Mouse (Mus musculus) ovary, postnatal 36 days (tissue): Measurements from ENCODE around the gene Dzip1.

ENCODE experiments used
- DNase-seq: peaks from one replicate; pipeline ENCODE4 v3.0.0; 2022; ENCODE audit warnings: low spot score, mixed read lengths

Dzip1 gene

GRCm38 (mm10) chr14:118868102-118868724, 57.0 kb downstream of the Dzip1 start:
- no peak for DNase-seq

DNA sequence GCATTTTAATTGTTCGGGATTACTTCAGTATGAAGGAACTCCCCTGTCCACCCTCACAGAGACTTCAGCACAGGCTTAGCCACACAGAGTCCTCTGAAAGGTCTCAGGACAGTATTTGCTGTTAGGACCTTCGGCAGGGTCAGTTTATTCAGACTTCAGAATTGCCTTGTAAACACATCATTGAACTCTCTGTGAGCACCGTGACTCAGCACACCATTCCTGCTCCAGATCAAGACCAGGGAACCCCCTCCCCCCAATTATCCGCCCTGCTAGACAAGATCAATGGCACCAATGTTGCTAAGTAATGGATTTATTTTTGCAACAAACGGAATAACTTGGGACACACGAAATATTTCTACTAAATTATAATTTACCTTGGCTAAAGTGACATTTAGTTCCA, 57.9 kb downstream of the Dzip1 start:
- no peak for DNase-seq

GRCm38 (mm10) chr14:118866014-118866811, 59.0 kb downstream of the Dzip1 start:
- no peak for DNase-seq

DNA sequence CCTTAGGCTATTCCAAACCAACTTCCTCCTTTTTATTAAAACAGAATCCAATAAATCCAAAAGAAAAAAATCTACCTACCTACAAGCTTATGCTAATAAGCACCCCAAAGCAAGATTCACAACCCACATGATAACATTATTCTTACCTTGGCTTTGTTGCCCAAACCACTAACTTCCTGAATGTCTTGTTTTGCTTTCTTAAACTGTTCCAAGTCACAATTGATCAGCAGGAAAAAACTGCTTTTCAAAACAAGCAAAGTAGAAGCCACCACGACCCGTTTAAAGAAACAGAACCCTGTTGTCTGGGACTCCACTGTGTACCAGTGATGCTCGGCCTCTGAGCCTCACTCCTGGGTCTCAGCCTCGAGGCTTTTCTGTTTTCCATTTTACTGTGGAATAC, 60.4 kb downstream of the Dzip1 start:
- DNase-seq = no peak

- DNase-seq = no peak
Observed at GRCm38 (mm10) chr14:118862253-118862652, 63.0 kb downstream of the Dzip1 start.

GRCm38 (mm10) chr14:118858318-118858717, 66.9 kb downstream of the Dzip1 start:
- DNase-seq = no peak

DNA sequence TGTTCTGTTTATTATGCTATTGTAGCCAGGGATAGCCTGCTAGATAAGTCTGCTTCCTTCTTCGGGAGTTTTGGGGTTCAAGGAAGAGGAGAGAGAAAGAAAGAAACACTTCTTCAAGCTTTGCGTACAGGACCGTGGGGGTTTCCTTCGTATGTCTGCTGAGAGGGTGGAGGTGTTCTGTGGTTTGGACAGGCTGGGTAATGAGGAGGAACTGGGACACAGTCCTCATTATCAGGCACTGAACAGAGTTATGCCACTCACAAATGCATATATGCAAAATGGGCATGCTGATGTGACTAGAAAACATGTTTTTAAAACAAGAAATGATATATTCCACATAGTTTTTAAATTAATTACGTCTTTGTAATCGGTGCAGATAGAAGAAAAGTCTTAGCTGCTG, 68.7 kb downstream of the Dzip1 start:
- no peak for DNase-seq

- no peak for DNase-seq
Observed at GRCm38 (mm10) chr14:118855141-118855800, 70.0 kb downstream of the Dzip1 start.

DNA sequence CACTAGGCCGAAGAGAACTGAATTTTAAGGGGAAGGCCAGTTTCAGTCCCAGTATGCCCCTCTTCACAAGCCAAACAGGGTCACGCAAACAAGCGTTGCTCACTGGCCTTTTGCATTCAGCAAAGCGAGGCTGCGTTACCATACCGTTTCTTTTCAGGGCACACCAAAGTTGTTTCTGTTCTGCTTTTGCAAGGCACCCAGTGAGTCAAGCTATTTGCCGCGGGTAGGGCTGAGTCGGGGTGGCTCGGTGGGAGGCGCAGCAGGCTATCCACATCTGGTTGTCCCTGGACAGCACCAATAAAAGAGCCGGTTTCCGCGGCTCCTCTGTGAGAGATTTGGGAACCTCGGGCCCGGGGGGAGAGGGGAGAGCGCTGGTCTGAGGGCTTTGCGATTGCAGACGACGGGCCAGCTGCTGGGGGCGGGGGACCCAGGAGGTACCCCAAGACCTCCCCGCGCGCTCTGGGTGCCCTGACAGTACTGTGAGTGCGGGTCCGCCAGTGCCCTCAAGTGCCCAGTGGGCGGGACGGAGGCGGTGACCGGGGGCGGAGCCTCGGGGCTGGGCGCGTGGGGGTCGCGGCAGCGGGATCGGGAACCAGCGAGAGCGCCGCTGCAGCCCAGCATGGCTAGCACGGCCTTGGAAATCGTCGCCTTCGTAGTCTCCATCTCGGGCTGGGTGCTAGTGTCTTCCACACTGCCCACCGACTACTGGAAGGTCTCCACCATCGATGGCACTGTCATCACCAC, 70.7 kb downstream of the Dzip1 start:
- DNase-seq = peak; percentile 68

GRCm38 (mm10) chr14:118851496-118852107, 73.7 kb downstream of the Dzip1 start:
- DNase-seq = no peak

DNA sequence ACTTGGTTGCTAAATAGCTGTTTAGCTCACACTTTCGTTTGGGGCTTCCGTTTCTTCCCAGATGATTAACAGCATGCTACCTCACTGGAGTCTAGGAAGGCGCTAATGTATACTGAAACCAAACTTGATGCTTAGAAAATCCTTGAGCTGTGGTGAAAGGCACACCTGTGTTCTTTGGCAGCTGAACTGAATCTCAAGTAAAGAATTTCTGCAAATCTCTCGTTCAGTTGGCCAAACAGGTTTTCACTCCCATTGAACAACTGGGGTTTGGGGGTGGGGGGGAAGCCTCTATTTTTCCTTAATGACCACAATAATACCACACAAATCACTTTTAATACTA, 74.6 kb downstream of the Dzip1 start:
- no peak for DNase-seq

GRCm38 (mm10) chr14:118850011-118850695, 75.1 kb downstream of the Dzip1 start:
- DNase-seq = no peak

GRCm38 (mm10) chr14:118848171-118848570, 77.1 kb downstream of the Dzip1 start:
- no peak for DNase-seq

DNA sequence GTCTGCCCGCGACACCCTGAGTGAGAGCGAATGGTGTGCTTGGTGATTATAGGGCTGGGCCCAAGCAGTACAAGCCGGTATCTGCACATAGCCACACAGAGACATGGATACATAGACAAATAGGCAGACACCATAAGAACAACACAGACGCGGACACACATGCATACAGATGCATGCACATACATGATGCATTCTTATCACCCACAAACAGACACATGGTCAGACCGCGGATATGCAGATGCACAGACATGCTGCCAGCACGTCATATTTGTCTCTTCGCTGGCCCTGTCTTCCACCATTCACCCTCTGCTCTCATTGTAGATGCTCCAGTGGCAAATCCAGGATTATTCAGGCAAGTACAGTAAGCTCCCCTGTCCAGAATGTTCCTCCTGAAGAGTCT, 78.4 kb downstream of the Dzip1 start:
- no peak for DNase-seq

DNA sequence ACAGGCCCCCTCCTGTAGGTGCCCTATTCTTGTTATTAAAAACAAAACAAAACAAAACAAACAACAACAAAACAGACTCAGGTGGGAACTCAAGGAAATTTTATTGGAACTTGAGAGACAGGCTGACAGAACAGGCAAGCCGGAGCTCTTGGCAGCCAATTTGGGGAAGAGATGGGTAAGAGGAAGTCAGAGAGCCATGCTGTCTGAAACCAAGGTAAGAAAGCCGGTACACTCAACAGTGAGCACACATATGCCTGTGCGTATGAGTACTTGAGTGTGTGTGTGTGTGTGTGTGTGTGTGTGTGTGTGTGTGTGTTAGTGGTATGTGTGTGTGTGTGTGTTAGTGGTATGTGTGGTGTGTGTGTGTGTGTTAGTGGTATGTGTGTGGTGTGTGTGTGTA, 82.9 kb downstream of the Dzip1 start:
- no peak for DNase-seq

DNA sequence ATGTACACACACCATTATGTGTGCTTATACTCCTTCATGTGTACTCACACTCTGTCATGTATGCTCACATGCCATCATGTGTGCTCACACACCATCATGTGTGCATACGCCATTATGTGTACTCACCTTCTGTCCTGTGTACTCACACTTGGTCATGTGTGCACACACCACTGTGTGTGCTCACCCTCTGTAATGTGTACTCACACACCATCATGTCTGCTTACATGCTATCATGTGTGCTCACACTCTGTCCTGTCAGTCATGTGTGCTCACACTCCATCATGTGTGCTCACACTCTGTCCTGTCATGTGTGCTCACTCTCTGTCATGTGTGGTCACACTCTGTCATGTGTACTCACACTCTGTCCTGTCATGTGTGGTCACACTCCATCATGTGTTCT, 85.2 kb downstream of the Dzip1 start:
- no peak for DNase-seq

DNA sequence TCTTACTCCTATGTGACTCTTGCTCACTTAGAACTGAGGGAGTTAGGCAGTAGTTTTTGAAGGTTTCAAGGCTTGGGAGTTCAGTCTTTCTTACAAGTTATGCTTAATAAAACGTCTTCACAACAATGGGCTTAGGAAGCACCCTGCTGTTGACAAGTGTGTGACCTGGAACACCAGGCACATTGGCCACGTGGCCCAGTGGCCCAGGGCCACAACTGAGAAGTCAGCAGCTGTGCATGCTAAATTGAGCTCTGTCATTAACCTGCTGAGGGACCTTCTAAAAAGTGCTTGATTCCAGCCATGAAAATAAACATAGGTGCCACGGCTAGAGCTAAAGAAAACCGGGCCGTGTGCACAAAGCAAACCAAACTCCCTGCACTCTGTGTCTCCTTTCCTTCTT, 85.8 kb downstream of the Dzip1 start:
- no peak for DNase-seq

GRCm38 (mm10) chr14:118838556-118839120, 86.6 kb downstream of the Dzip1 start:
- no peak for DNase-seq

DNA sequence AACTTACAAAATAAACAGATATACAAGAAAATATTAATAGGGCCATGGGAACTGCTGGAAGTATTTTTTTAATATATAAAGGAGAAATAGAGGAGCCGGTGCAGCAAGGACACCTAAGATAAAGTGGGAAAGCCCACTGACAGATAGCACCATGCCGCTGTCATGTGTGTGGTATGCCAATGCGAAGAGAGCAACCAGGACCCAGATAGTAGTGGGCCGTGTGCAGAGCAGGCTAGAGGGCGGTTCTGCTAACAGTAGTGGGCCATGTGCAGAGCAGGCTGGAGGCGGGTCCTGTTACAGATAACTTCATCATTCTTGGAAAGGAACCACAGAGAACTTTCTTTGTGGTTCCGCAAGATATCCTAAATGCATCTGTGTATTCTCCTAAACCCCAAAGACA, 88.5 kb downstream of the Dzip1 start:
- no peak for DNase-seq

DNA sequence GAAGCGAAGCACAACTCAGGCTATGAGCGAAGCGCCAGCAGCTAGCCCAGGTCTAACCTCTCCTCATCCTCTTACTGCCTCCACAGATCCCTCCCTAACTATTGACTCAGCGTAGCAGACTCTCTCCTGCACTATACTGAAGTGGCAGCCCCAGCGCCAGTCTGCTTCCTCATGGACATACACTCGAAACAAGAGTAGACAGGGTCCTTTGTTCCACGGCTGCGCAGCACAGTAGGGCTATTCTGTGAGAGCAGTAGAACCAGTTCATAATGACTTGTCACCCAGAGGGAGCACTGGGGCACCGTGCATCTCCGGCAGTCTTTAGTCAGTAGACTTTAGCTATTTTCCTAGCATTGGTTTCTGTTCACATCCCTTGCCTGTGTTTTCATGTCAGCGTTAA, 89.1 kb downstream of the Dzip1 start:
- DNase-seq = no peak

DNA sequence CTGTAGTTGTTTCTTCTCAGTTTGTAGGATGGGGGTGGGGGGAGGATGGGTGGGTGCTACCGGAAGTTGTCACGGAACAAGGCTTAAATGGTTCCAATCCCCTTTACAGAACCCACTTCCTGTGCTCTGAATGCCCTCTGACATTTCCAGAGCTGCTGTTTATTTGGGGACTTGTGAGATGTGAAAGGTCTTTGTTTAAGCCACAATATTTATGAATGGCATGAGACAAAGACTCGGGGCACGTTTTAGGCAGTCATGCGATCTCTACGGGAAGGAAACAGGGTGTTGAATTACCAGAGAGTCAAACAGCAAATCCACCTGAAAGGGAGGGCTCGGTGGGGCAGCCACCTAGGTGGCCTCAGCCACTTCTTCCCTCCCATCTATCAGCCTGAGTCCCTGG, 90.9 kb downstream of the Dzip1 start:
- DNase-seq = no peak
